Comparison of ENCODE assay signal across 26 mouse cellular contexts in genomic region chr5:112136646-112137045, GRCm38 (mm10).
"Had no signal": no experiment of that assay in that cellular context is flagged by ENCODE, and none has a peak within 500 bp of the region (broad histone marks: within the 10 kb centered on the region; RNA-seq: fewer than 3 reads in every experiment).

No protein-coding gene starts in this region.

- H3K9ac ChIP-seq: heart, embryonic 12.5 days; hindbrain, embryonic 12.5 days; hindbrain, embryonic 14.5 days; intestine, embryonic 15.5 days; limb, embryonic 12.5 days had no signal

- H3K9me3 ChIP-seq: heart, embryonic 10.5 days; hindbrain, embryonic 10.5 days; hindbrain, embryonic 12.5 days; intestine, embryonic 15.5 days; limb, embryonic 10.5 days; limb, embryonic 12.5 days had no signal

- H3K27me3 ChIP-seq: intestine, embryonic 15.5 days had no signal

- H3K4me3 ChIP-seq: gastrocnemius, adult 2 months; heart, embryonic 10.5 days; heart, embryonic 12.5 days; hindbrain, embryonic 10.5 days; hindbrain, embryonic 12.5 days; intestine, embryonic 15.5 days; layer of hippocampus, adult 2 months; left cerebral cortex, adult 2 months; limb, embryonic 10.5 days; limb, embryonic 12.5 days had no signal

- H3K36me3 ChIP-seq: heart, embryonic 10.5 days; heart, embryonic 12.5 days; hindbrain, embryonic 10.5 days; hindbrain, embryonic 12.5 days; intestine, embryonic 15.5 days; limb, embryonic 10.5 days; limb, embryonic 12.5 days had no signal

- H3K4me2 ChIP-seq: heart, embryonic 12.5 days; hindbrain, embryonic 12.5 days; hindbrain, embryonic 14.5 days; intestine, embryonic 15.5 days; limb, embryonic 12.5 days; liver, embryonic 11.5 days had no signal

- ATAC-seq: hindbrain, embryonic 16.5 days; inflammation-experienced regulatory T-cells, adult 6 months; intestine, embryonic 15.5 days; intestine, postnatal 0 days had no signal

- DNase-seq: gastrocnemius, adult 2 months; gastrocnemius, postnatal 10 days; gastrocnemius, postnatal 25 days; heart, adult 18-20 months; heart, postnatal 10 days; heart, postnatal 4 days; kidney, adult 18-20 months; kidney, adult 8-10 months; kidney, postnatal 10 days; kidney, postnatal 25 days; kidney, postnatal 4 days; liver had no signal

- H3K27ac ChIP-seq: gastrocnemius, adult 2 months; heart, embryonic 10.5 days; hindbrain, embryonic 10.5 days; hindbrain, embryonic 12.5 days; hindbrain, embryonic 14.5 days; intestine, embryonic 15.5 days; layer of hippocampus, adult 2 months; left cerebral cortex, adult 2 months; limb, embryonic 10.5 days; limb, embryonic 12.5 days had no signal

- H3K4me1 ChIP-seq: heart, embryonic 12.5 days; intestine, embryonic 15.5 days had no signal
